Mouse (Mus musculus) spleen, adult 2 months (tissue): ENCODE measurements around the gene Dpy30. TPM values are rescaled to one million over a fixed set of nuclear protein-coding genes. Genes with fewer than 3 reads are reported as not detected.

Experiments
- DNase-seq, 2 experiments: peaks; one replicate each; pipeline versions ENCODE4 v3.0.0 to v3.0.0-alpha.2; 2012 to 2021; ENCODE audit warnings: low spot score in 2 of 2, low read depth in 1 of 2
- H3K27ac ChIP-seq: fragments of 200-500 bp; 2 replicates; pipeline ENCODE4 v1.5.1; 2012; ENCODE audit warnings: low read length, inconsistent platforms; ENCODE audit not compliant: insufficient read depth
- H3K27me3 ChIP-seq: fragments of 200-500 bp; 2 replicates; pipeline ENCODE4 v1.6.1; 2012; ENCODE audit warnings: mild to moderate bottlenecking, moderate library complexity, low read length, inconsistent platforms; ENCODE audit not compliant: control insufficient read depth, insufficient read depth
- H3K36me3 ChIP-seq: fragments of 200-500 bp; 2 replicates; pipeline ENCODE4 v1.6.1; 2012; ENCODE audit warnings: mild to moderate bottlenecking, low read length, inconsistent platforms; ENCODE audit not compliant: control insufficient read depth, insufficient read depth
- H3K4me1 ChIP-seq: fragments of 200-500 bp; 2 replicates; pipeline ENCODE4 v1.6.1; 2011; ENCODE audit warnings: inconsistent platforms; ENCODE audit not compliant: control insufficient read depth, insufficient read depth, insufficient read length
- H3K4me3 ChIP-seq: fragments of 200-500 bp; 2 replicates; pipeline ENCODE4 v1.5.1; 2011; ENCODE audit warnings: mild to moderate bottlenecking, inconsistent platforms; ENCODE audit not compliant: insufficient read depth, insufficient read length; ENCODE audit errors: extremely low read depth
- CTCF ChIP-seq: fragments of 200-500 bp; IDR thresholded peaks from 2 replicates; pipeline ENCODE4 v1.5.1; 2011; ENCODE audit warnings: mild to moderate bottlenecking, inconsistent platforms; ENCODE audit not compliant: insufficient read depth, insufficient read length, insufficient replicate concordance; ENCODE audit errors: extremely low read depth
- POLR2A ChIP-seq: fragments of 200-500 bp; IDR thresholded peaks from 2 replicates; pipeline ENCODE4 v1.6.1; 2011; ENCODE audit warnings: low read depth, low read length, inconsistent platforms
- WGBS: fragments of 180-500 bp; shearing (Covaris S2); methylation state at CpG from one replicate; pipeline ENCODE4 v1.1.7; 2018; 5-methylcytosine and 5-hydroxymethylcytosine counted together
- polyA plus RNA-seq: library from polyadenylated mRNA; depleted of rRNA; stranded (reverse); fragments of >200 nt; gene quantifications from 2 replicates; pipeline ENCODE4 v1.2.3, GENCODE M21; 2012

Gene Dpy30
- polyA plus RNA-seq, 1 experiment = 14.1 TPM

- H3K4me3 ChIP-seq = peak overlapping the region; percentile 100
- H3K27ac ChIP-seq = peak overlapping the region; percentile 86
- no peaks in the 10 kb centered on the region; the same call in none of the 2 replicates for H3K4me1 ChIP-seq
- peaks cover 1% of the 10 kb centered on the region; the same call in 1 of the 2 replicates for H3K36me3 ChIP-seq
- TF ChIP-seq CTCF (no peak), POLR2A (no peak)
- 1% methylated on average over 63 of the region's 80 CpGs for WGBS
- peak; percentile 34 to 82 for DNase-seq
- no peaks in the 10 kb centered on the region for H3K27me3 ChIP-seq
These were observed 29.2 kb downstream of the Dpy30 start for GRCm38 (mm10) chr17:74294426-74295025.

- no peaks in the 10 kb centered on the region; the same call in 1 of the 2 replicates for H3K36me3 ChIP-seq
These were observed 29.9 kb downstream of the Dpy30 start for GRCm38 (mm10) chr17:74293687-74294425.

GRCm38 (mm10) chr17:74291640-74292361, 31.9 kb downstream of the Dpy30 start:
- no peak for TF ChIP-seq POLR2A
- no peak for TF ChIP-seq CTCF
- DNase-seq = no peak
- H3K4me1 ChIP-seq = no peaks in the 10 kb centered on the region; the same call in none of the 2 replicates
- H3K4me3 ChIP-seq = no peak overlapping the region
- H3K27ac ChIP-seq = no peak overlapping the region
- WGBS = 80% methylated on average over 4 of the region's 4 CpGs
- no peaks in the 10 kb centered on the region for H3K27me3 ChIP-seq
- H3K36me3 ChIP-seq = no peaks in the 10 kb centered on the region

More at GRCm38 (mm10) chr17:74293687-74294425, 29.9 kb downstream of the Dpy30 start:
- H3K4me1 ChIP-seq = no peaks in the 10 kb centered on the region; the same call in none of the 2 replicates
- TF ChIP-seq CTCF = no peak
- TF ChIP-seq POLR2A = no peak
- DNase-seq = peak in 1 of 2 experiments; percentile 6
- peak overlapping the region; percentile 86 for H3K27ac ChIP-seq
- H3K27me3 ChIP-seq = no peaks in the 10 kb centered on the region
- H3K4me3 ChIP-seq = peak overlapping the region; percentile 100
- 4% methylated on average over 18 of the region's 18 CpGs for WGBS

- Histone ChIP-seq H3K36me3 (no peaks in the 10 kb centered on the region), H3K27me3 (no peaks in the 10 kb centered on the region), H3K4me3 (no peak overlapping the region; the same call in 1 of the 2 replicates), H3K27ac (no peak overlapping the region), H3K4me1 (no peaks in the 10 kb centered on the region; the same call in none of the 2 replicates)
- DNase-seq = no peak
- TF ChIP-seq CTCF (no peak), POLR2A (no peak)
These were observed 32.9 kb downstream of the Dpy30 start for GRCm38 (mm10) chr17:74290869-74291268.

GRCm38 (mm10) chr17:74290198-74290597, 33.5 kb downstream of the Dpy30 start:
- H3K4me3 ChIP-seq = no peak overlapping the region
- no peaks in the 10 kb centered on the region for H3K36me3 ChIP-seq
- H3K27me3 ChIP-seq = no peaks in the 10 kb centered on the region
- WGBS = 88% methylated on average over 3 of the region's 3 CpGs
- DNase-seq = no peak
- TF ChIP-seq CTCF (no peak), POLR2A (no peak)
- no peaks in the 10 kb centered on the region; the same call in none of the 2 replicates for H3K4me1 ChIP-seq
- H3K27ac ChIP-seq = no peak overlapping the region

GRCm38 (mm10) chr17:74288626-74289025, 35.1 kb downstream of the Dpy30 start:
- no peaks in the 10 kb centered on the region for H3K36me3 ChIP-seq
- H3K4me3 ChIP-seq = no peak overlapping the region
- WGBS = 88% methylated on average over 2 of the region's 2 CpGs
- TF ChIP-seq POLR2A (no peak), CTCF (no peak)
- H3K27me3 ChIP-seq = no peaks in the 10 kb centered on the region
- H3K27ac ChIP-seq = no peak overlapping the region
- DNase-seq = no peak
- H3K4me1 ChIP-seq = no peaks in the 10 kb centered on the region; the same call in 1 of the 2 replicates
